Mouse (Mus musculus): Measurements from ENCODE around the gene Pea15a.

- TF ChIP-seq CTCF (IDR thresholded peaks at IDR 0.05; ENCODE audit: insufficient read depth, low read depth, low read length) (peak; percentile 9; the same call in 1 of the 2 replicates), POLR2A (IDR thresholded peaks at IDR 0.05; ENCODE audit: insufficient read depth, low read depth, low read length) (no peak)
These were observed 58.2 kb downstream of the Pea15a start for GRCm38 (mm10) chr1:172148279-172148954.

Measured in olfactory bulb, adult 2 months (tissue).